16 mouse cellular contexts compared by ENCODE assay signal in genomic region chr6:90892401-90892800, GRCm38 (mm10).
"Had no signal": no experiment of that assay in that cellular context is flagged by ENCODE, and none has a peak within 500 bp of the region (broad histone marks: within the 10 kb centered on the region; RNA-seq: fewer than 3 reads in every experiment).

No protein-coding gene starts in this region.

- H3K36me3 ChIP-seq: neural tube, embryonic 13.5 days; neural tube, embryonic 15.5 days; stomach, embryonic 15.5 days had no signal

- H3K4me2 ChIP-seq: neural tube, embryonic 13.5 days; neural tube, embryonic 15.5 days; stomach, embryonic 15.5 days had no signal

- H3K4me1 ChIP-seq: neural tube, embryonic 15.5 days; stomach, embryonic 15.5 days had no signal

- H3K4me3 ChIP-seq: neural tube, embryonic 13.5 days; neural tube, embryonic 15.5 days; stomach, embryonic 15.5 days had no signal

- H3K27me3 ChIP-seq: neural tube, embryonic 13.5 days; neural tube, embryonic 15.5 days; stomach, embryonic 15.5 days had no signal

- H3K9ac ChIP-seq: neural tube, embryonic 13.5 days; neural tube, embryonic 15.5 days; stomach, embryonic 15.5 days had no signal

- DNase-seq: retina, postnatal 1 day; right cerebral cortex, adult 18-20 months; right cerebral cortex, postnatal 14 days; right cerebral cortex, postnatal 25 days; right cerebral cortex, postnatal 4 days; spleen, adult 18-20 months; thymus, adult 18-20 months; thymus, adult 2 months; thymus, postnatal 14 days; thymus, postnatal 25 days; thymus, postnatal 36 days; thymus, postnatal 4 days had no signal

- H3K9me3 ChIP-seq: neural tube, embryonic 13.5 days; neural tube, embryonic 15.5 days; stomach, embryonic 15.5 days had no signal

- H3K27ac ChIP-seq: neural tube, embryonic 13.5 days; neural tube, embryonic 15.5 days; stomach, embryonic 15.5 days; stomach, postnatal 0 days had no signal
